Mouse (Mus musculus) B cell, adult 2 months (primary cell): ENCODE measurements around the gene Exoc7.
A peak's percentile ranks its signal among the peaks of the same experiment; 100 is the strongest.
"Not testable (repeated sequence)": the region's sequence is repeated elsewhere in the genome, so short reads cannot be mapped to it uniquely, and the experiment has no call there.

ENCODE experiments used
- DNase-seq, 2 experiments: peaks; one replicate each; pipeline ENCODE4 v3.0.0; 2022

The Exoc7 gene

GRCm38 (mm10) chr11:116277184-116277583 lies 29.8 kb downstream of the Exoc7 start:
- not testable (repeated sequence) for DNase-seq

- peak; percentile 87 to 89 for DNase-seq
Observed at GRCm38 (mm10) chr11:116274045-116274666, 32.9 kb downstream of the Exoc7 start, which contains the start of gene Srp68. TSS of gene Srp68 (minus strand) at chr11:116274217.

DNA sequence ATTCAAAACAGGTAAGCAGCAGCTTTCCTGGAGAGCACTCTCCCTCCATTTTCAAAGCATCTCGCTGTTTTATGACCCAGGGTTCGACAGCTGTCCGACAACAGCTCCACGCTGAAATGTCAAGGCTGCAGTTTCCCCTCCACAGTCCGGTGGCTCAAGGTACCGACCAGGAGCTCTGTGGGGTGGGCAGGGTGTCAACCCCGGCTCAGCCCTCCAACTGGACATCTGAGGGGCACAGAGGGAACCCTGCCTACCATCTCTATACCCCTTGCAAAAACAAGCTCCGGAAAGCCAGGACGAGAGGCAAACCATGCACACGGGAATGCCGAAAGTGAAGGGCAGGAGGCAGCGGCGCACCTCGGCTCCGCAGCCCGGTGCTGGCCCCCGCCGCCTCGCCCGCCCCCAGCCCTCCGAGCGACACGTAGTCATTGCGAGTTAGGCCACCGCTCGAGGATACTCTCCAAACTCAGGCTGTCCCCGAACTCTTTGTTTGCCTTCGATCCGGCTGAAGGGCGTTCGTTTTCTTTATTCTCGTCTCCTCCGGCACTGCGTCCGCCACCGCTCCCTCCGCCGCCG lies 33.5 kb downstream of the Exoc7 start:
- DNase-seq, result no peak

GRCm38 (mm10) chr11:116272589-116273468 lies 34.2 kb downstream of the Exoc7 start:
- no peak for DNase-seq

DNA sequence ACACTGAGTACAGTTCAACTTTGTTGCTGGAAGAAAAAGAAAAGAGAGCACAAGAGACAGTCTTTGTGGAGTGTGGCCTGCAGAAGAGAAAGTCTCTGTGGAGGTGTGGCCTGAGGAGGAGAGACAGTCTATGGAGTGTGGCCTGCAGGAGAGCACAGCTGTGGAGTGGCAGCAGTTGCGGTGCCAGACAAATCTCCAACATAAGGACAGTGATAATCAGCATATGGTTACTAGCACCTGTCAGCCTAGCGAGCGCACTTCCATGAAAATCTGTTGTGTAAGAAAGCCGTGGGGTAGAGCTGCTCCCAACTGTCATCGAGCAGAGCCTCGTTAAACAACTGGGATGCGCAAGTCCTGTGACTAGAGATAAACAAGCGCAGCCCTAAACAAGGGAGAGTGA lies 37.5 kb downstream of the Exoc7 start:
- no peak for DNase-seq

DNA sequence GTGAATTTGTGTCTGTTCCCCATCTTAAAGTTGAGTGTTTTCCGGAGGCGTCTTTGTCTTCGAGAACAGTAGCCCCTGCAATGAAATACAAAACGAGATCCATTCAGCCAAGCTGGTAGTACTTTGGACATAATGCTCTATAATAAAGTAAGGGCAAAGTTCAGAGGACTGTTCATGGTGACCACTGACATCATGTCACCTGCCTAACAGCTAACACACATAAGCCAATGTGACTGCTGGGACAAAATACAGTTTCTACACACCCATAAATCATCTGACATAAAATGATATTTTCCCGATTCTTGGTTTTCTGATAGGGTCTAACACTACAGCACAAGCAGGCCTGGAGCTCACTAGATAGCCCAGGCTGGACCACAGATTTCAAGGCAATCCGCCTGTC lies 38.7 kb downstream of the Exoc7 start:
- no peak for DNase-seq

GRCm38 (mm10) chr11:116267637-116268036 lies 39.4 kb downstream of the Exoc7 start:
- DNase-seq, result no peak

GRCm38 (mm10) chr11:116265850-116266249 lies 41.2 kb downstream of the Exoc7 start:
- DNase-seq, result no peak

DNA sequence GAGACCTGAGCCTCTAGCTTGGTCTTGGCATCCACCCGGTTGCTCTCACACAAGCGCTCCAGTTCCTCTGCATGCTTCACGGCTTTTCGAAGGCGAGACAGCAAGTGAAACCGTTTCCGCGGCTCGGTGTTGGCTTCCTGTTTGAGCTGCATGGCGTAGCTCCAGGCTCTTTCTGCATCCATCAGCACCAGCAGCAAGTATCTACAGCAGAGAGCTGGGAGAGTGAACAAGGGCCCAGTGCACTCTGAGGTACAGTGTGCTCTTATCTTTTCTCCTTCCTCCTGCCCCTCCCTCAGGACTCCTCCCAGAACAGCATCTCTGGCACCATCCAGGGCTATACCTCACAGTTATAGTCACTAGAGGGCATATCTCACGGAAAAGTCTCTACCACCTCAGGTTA lies 41.7 kb downstream of the Exoc7 start:
- peak in 1 of 2 experiments; percentile 30 for DNase-seq

DNA sequence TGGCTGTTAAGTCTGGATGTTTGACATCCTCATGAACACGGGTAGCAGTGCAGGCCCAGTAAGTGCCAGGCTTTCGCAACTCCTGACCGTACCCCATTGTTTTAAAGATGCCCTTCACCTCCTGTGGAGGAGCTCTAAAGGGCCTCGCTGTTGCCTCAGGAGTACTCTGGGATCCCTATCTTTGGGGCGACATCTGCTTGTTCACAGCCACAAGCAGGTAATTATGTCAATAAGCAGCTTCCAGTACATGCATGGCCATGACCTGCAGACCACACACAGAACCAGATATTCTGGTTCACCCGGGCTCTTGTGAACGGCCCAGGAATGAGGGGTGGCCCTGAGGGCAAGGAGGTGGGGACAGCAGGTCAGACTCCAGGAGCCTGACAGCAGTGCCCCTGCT lies 46.8 kb downstream of the Exoc7 start:
- DNase-seq, result no peak

DNA sequence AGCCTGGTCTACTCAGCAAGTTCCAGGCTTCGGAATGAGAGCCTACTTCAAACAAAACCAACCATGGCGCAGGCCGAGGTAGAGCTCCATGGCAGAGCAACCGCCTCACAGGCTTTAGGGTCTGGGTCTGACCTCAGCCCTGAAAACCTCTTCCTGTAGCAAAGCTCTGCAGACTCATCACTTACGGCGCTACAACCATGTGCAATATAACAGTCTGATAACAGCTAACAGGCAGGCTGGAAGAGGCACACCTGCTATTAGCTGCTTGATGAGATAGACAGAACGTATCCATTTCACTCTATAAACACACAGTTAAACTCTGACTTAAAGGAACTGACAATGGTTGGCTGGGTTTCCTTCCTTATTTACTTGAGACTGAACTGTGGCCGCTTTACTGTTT lies 47.6 kb downstream of the Exoc7 start:
- DNase-seq, result no peak

GRCm38 (mm10) chr11:116255982-116256675 lies 50.9 kb downstream of the Exoc7 start:
- no peak for DNase-seq

- no peak for DNase-seq
Observed at GRCm38 (mm10) chr11:116255090-116255981, 51.7 kb downstream of the Exoc7 start.

GRCm38 (mm10) chr11:116254627-116255026 lies 52.4 kb downstream of the Exoc7 start:
- no peak for DNase-seq

GRCm38 (mm10) chr11:116253076-116253600 lies 53.9 kb downstream of the Exoc7 start:
- DNase-seq, result no peak

DNA sequence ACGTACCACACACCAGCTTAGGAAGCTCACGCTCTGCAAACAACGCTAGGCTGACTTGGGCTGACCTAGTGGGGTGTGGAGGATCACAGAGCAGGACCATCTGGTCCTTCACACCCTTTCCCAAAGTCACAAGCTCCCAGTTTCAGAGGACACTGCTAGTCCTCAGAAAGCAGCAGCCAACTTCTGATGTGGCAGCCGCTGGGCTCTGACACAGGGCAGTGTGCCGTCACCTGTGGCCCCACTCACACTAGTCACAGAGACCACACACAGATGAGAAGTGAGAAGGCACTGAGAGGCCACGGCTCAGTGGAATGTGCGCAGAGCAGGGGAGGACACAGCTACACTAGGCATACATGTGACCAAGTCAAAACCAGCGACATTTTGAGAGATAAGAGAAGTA lies 56.1 kb downstream of the Exoc7 start:
- DNase-seq, result no peak

- no peak for DNase-seq
Observed at GRCm38 (mm10) chr11:116247502-116248222, 59.4 kb downstream of the Exoc7 start.

- DNase-seq, result no peak
Observed at GRCm38 (mm10) chr11:116245616-116246015, 61.4 kb downstream of the Exoc7 start.

DNA sequence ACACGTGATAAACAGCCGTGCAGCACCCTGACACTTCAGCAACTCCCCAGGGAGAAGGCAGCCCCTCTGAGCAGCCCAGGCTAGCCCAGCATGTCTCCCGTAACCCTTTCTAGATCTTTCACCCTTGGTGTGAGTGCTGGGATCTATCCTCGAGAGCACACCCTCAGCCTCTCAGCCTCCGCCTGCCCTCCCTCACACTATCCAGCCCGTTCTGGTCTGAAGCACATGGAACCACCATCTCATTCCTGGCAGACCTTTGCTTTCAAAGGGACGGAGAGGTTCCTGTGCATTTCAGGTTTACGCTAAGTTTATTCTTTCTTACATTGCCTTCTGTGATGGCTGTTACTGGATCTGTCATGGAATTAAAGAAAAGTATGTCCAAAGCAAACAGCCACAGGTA lies 62.5 kb downstream of the Exoc7 start:
- no peak for DNase-seq

DNA sequence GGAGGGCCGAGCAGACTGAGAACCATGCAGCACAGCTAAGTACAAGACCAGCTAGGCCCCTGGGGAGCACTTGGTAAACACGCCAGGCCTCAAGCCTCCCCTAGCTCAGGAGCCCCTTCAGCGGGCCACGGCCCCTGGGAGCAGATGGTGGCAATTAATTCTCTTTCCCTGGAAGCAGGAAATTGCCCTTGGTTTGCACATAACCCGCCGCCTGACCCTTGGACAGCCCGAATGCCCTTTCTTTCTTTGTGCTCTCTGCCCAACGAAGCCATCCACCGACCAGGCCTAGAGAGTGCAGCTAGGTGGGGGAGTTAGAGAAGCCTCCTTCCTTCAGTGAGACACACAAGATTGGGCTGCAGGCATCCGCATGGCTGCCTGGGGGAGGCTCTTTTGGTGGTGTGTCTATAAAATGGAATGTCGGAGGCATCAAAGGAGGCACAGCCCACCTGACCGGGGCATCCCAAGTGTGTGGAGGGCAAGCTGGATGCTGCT lies 65.2 kb downstream of the Exoc7 start:
- no peak for DNase-seq

- DNase-seq, result no peak
Observed at GRCm38 (mm10) chr11:116239797-116240196, 67.2 kb downstream of the Exoc7 start.
